7 mouse cellular contexts compared by ENCODE assay signal in genomic region chr2:18055016-18055928, GRCm38 (mm10). TPM values are rescaled to one million over a fixed set of nuclear protein-coding genes. Genes with fewer than 3 reads are reported as not detected.
A peak's percentile ranks its signal among the peaks of the same experiment; 100 is the strongest.
DNase-seq lines count a peak whose midpoint lies in the region; ATAC-seq lines count a peak whose summit lies in the region.

Gene Mllt10, plus strand, starts transcription at chr2:18055237.

- DNase-seq in Muller cell, postnatal 12 days (ENCODE audit: inconsistent ontology term), result peak; percentile 62
- no peak for DNase-seq in layer of hippocampus, postnatal 10 days (ENCODE audit: low spot score in 2 of 2)
- DNase-seq in right cerebral cortex, adult 2 months (ENCODE audit: low spot score in 2 of 2), result no peak

- peaks cover 17% of the 10 kb centered on the region for H3K4me1 ChIP-seq in heart, embryonic 16.5 days (ENCODE audit: control insufficient read depth, insufficient read depth, low read length)
- H3K4me1 ChIP-seq in midbrain, embryonic 13.5 days (replicated peaks), result peaks cover 61% of the 10 kb centered on the region

- 3% methylated on average over 20 of the region's 20 CpGs for whole genome bisulfite sequencing in heart, embryonic 16.5 days
- WGBS in midbrain, embryonic 13.5 days, result under 1% methylated on average over 20 of the region's 20 CpGs

- H3K4me3 ChIP-seq in heart, embryonic 16.5 days (ENCODE audit: low read length), result peak within 1 kb of the TSS; percentile 73
- peak within 1 kb of the TSS; percentile 56 for H3K4me3 ChIP-seq in midbrain, embryonic 13.5 days (replicated peaks)

- no peaks in the 10 kb centered on the region for H3K36me3 ChIP-seq in heart, embryonic 16.5 days (ENCODE audit: control insufficient read depth, insufficient read depth)
- H3K36me3 ChIP-seq in midbrain, embryonic 13.5 days, result no peaks in the 10 kb centered on the region

- no peaks in the 10 kb centered on the region for H3K27me3 ChIP-seq in heart, embryonic 16.5 days (ENCODE audit: control insufficient read depth, insufficient read depth, low read length)
- H3K27me3 ChIP-seq in midbrain, embryonic 13.5 days, result no peaks in the 10 kb centered on the region

- H3K27ac ChIP-seq in heart, embryonic 16.5 days (ENCODE audit: low read length), result peak within 1 kb of the TSS; percentile 100
- H3K27ac ChIP-seq in midbrain, embryonic 13.5 days, result peak within 1 kb of the TSS; percentile 99

- H3K9me3 ChIP-seq in heart, embryonic 16.5 days (replicated peaks; ENCODE audit: control insufficient read depth, low read length), result no peaks in the 10 kb centered on the region
- no peaks in the 10 kb centered on the region for H3K9me3 ChIP-seq in midbrain, embryonic 13.5 days

- no peak for ATAC-seq in CD4-positive, CD25-positive, alpha-beta regulatory T cell, adult 4 months
- ATAC-seq in erythroblast, adult 5-6 weeks (replicated peaks; ENCODE audit: low FRiP score, poor library complexity, severe bottlenecking), result no peak
- no peak for ATAC-seq in heart, embryonic 16.5 days (replicated peaks; ENCODE audit: extremely low read depth, insufficient read depth, low FRiP score)
- ATAC-seq in midbrain, embryonic 13.5 days, result no peak

- peak within 1 kb of the TSS; percentile 95 for H3K9ac ChIP-seq in heart, embryonic 16.5 days (ENCODE audit: low read length)
- peak within 1 kb of the TSS; percentile 97 for H3K9ac ChIP-seq in midbrain, embryonic 13.5 days (replicated peaks)

- peak within 1 kb of the TSS; percentile 89 for H3K4me2 ChIP-seq in heart, embryonic 16.5 days (ENCODE audit: low read depth, low read length)
- peak within 1 kb of the TSS; percentile 90 for H3K4me2 ChIP-seq in midbrain, embryonic 13.5 days (replicated peaks)

RNA-seq across cellular contexts. Expression of gene Mllt10, which starts in this region (rescaled TPM):
- polyA plus RNA-seq in CD4-positive, CD25-positive, alpha-beta regulatory T cell, adult 4 months (2017; shearing (Covaris generic)), result 10 to 100 TPM; 34.9 to 41.4 TPM
- total RNA-seq in erythroblast, adult 5-6 weeks (2015; ENCODE audit: low replicate concordance), result 20.8 and 27.4 TPM in 2 replicates
- 18.1 and 18.3 TPM in 2 replicates for total RNA-seq in erythroblast, adult 5-6 weeks (2017; ENCODE audit: low replicate concordance)
- 40.7 and 44.5 TPM in 2 replicates for polyA plus RNA-seq in heart, embryonic 16.5 days (2015; fragmentation: Nextera tagmentation; extraction: Ambion mirVana)
- 10 to 100 TPM; 48.8 to 58.2 TPM for total RNA-seq in layer of hippocampus, postnatal 10 days (2021)
- 69.6 and 75.2 TPM in 2 replicates for polyA plus RNA-seq in midbrain, embryonic 13.5 days (2015; fragmentation: Nextera tagmentation; extraction: Ambion mirVana)
